Mouse (Mus musculus) midbrain, postnatal 0 days (tissue): ENCODE measurements around the gene Sox5. TPM values are rescaled to one million over a fixed set of nuclear protein-coding genes. Genes with fewer than 3 reads are reported as not detected.
A peak's percentile ranks its signal among the peaks of the same experiment; 100 is the strongest.

ENCODE experiments used
- ATAC-seq: fragments of 200-750 bp; cut with Nextera tagmentation; 2 replicates; pipeline ENCODE4 v1.8.0; 2017; ENCODE audit warnings: moderate number of reproducible peaks, mild to moderate bottlenecking, moderate TSS enrichment, moderate library complexity; ENCODE audit not compliant: low FRiP score
- DNase-seq: peaks from one replicate; pipeline ENCODE4 v3.0.0-alpha.2; 2015; ENCODE audit warnings: low spot score
- H3K27ac ChIP-seq: fragments of 300-500 bp; sonication (generic); 2 replicates; pipeline ENCODE4 v1.5.1; 2014; ENCODE audit warnings: low read depth, mild to moderate bottlenecking, low read length, mixed read lengths
- H3K27me3 ChIP-seq: fragments of 300-500 bp; sonication (generic); 2 replicates; pipeline ENCODE4 v1.6.1; 2014; ENCODE audit warnings: low read length, control low read depth, mixed read lengths; ENCODE audit not compliant: insufficient read depth
- H3K36me3 ChIP-seq: fragments of 300-500 bp; sonication (generic); 2 replicates; pipeline ENCODE4 v1.6.1; 2014; ENCODE audit warnings: low read length, control low read depth, mixed read lengths; ENCODE audit not compliant: insufficient read depth
- H3K4me1 ChIP-seq: fragments of 300-500 bp; sonication (generic); 2 replicates; pipeline ENCODE4 v1.6.1; 2014; ENCODE audit warnings: mild to moderate bottlenecking, control low read depth, antibody characterized with exemption, low read length, mixed read lengths; ENCODE audit not compliant: insufficient read depth
- H3K4me2 ChIP-seq: fragments of 300-500 bp; sonication (generic); 2 replicates; pipeline ENCODE4 v1.6.1; 2014; ENCODE audit warnings: low read depth, mild to moderate bottlenecking, low read length, mixed read lengths; ENCODE audit not compliant: poor library complexity, severe bottlenecking
- H3K4me3 ChIP-seq: fragments of 300-500 bp; sonication (generic); 2 replicates; pipeline ENCODE4 v1.5.1; 2014; ENCODE audit warnings: low read depth, mild to moderate bottlenecking, low read length, moderate library complexity
- H3K9ac ChIP-seq: fragments of 300-500 bp; sonication (generic); replicated peaks from 2 replicates; pipeline ENCODE4 v1.6.1; 2014; ENCODE audit warnings: mild to moderate bottlenecking, low read length, moderate library complexity, mixed read lengths; ENCODE audit not compliant: poor library complexity, severe bottlenecking
- H3K9me3 ChIP-seq: fragments of 300-500 bp; sonication (generic); 2 replicates; pipeline ENCODE4 v1.6.1; 2016; ENCODE audit warnings: low read length, control low read depth
- CTCF ChIP-seq: IDR thresholded peaks from 2 replicates; pipeline ENCODE4 v1.5.1; 2016; ENCODE audit warnings: antibody characterized with exemption, mild to moderate bottlenecking
- WGBS: fragments of 180-500 bp; shearing (Covaris S2); extraction: QIAGEN DNeasy Blood & Tissue Kit; methylation state at CpG from one replicate; pipeline ENCODE4 v1.1.7; 2014; 5-methylcytosine and 5-hydroxymethylcytosine counted together
- polyA plus RNA-seq: library from polyadenylated mRNA; unstranded; fragments of >200 nt; fragmentation: Nextera tagmentation; extraction: Ambion mirVana; gene quantifications from 2 replicates; pipeline ENCODE4 v1.2.1, GENCODE M21; 2015
- total RNA-seq: library from RNA; depleted of rRNA; stranded (reverse); fragments of >200 nt; gene quantifications from 2 replicates; pipeline ENCODE4 v1.2.3, GENCODE M21; 2014

The Sox5 gene
- total and polyA plus RNA-seq, 2 experiments from 2014 or later, result 11.3 to 25.0 TPM

DNA sequence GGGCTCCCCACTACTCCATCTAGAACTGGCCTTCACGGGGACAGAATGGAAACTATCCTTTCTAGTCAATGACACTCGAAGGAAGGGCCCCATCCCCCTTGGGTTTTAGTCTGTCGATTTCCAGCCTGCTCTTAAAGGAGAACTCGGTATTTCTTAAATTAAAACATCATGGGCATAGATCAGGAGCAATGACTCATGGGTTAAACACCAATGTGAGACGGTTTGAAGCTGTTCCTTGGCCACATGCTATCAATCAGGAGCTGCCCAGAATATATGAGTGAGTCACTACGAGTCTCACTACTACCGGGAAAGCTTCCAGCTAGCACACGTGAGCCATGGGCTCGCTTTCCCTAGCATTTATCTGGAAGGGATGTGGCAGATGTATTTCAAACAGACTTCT, 707.0 kb downstream of the Sox5 start:
- Histone ChIP-seq H3K9ac (no peak overlapping the region), H3K27ac (no peak overlapping the region), H3K4me3 (no peak overlapping the region), H3K4me2 (no peak overlapping the region), H3K4me1 (no peaks in the 10 kb centered on the region), H3K9me3 (no peaks in the 10 kb centered on the region), H3K27me3 (no peaks in the 10 kb centered on the region), H3K36me3 (no peaks in the 10 kb centered on the region)
- 61% methylated on average over 9 of the region's 9 CpGs for WGBS
- TF ChIP-seq CTCF, result no peak
- ATAC-seq (no peak), DNase-seq (peak; percentile 51)

DNA sequence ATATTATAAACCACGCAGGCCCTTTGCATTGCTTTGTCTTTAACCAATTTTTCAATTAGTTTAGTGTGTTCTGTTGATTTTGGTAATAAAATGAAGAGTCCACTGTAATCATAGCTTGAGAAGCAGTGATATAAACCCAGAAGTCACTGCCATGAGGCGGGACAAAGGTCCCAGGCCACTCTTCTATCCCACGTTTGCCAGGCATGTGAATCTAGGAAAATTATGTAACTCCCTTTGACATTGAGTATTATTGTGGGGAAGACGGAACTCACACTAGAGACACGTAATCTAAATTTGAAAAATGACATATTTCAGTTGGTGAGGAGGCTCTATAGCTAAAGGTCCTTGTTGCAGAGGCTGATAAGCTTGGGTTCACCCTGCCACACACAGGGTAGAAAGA, 711.3 kb downstream of the Sox5 start:
- WGBS, result 92% methylated on average over 5 of the region's 5 CpGs
- no peak overlapping the region for H3K27ac ChIP-seq
- H3K9ac ChIP-seq, result no peak overlapping the region
- DNase-seq, result no peak
- TF ChIP-seq CTCF, result no peak
- no peaks in the 10 kb centered on the region for H3K9me3 ChIP-seq
- H3K27me3 ChIP-seq, result no peaks in the 10 kb centered on the region
- H3K36me3 ChIP-seq, result no peaks in the 10 kb centered on the region
- ATAC-seq, result no peak
- H3K4me2 ChIP-seq, result no peak overlapping the region
- H3K4me1 ChIP-seq, result no peaks in the 10 kb centered on the region
- H3K4me3 ChIP-seq, result no peak overlapping the region

DNA sequence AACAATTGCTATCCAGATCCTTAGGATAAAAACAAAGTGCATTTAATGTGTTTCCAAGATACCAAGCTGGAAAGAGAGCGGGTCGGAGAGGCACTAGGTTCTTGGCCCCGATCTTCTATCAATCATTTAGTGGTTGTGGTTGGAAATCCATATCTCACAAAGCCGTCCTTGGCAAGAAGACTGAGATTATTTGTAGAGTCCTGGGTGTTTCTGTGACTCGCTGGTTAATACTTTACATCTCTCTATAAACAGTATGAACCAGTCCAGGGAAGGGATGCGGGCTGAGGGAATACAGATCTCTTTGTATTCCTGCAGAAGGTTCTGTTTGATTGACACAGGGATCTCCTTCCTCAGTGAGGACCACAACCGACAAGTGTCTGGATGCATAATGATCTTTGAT, 714.3 kb downstream of the Sox5 start:
- no peak for ATAC-seq

DNA sequence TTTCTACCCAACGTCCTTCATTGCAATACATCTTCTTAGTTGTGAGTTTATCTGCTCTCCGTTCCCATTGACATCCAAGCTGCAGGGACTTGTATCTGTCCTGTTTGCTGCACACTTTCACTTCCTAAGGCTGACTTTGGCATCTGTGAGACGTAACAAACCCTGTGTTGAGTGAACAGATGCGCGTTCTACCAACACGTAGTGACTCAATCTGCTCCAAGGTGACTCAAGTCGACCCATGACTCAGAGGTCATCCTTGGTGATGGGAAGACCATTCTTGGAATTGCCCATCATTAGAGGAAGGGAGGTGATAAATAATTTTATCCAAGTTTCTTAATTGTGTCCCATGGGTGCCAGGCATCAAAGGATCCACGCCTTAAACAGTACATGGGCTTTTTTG, 719.3 kb downstream of the Sox5 start:
- Histone ChIP-seq H3K27me3 (no peaks in the 10 kb centered on the region), H3K4me1 (no peaks in the 10 kb centered on the region), H3K9ac (no peak overlapping the region), H3K4me2 (no peak overlapping the region), H3K36me3 (no peaks in the 10 kb centered on the region), H3K27ac (no peak overlapping the region), H3K9me3 (no peaks in the 10 kb centered on the region), H3K4me3 (no peak overlapping the region)
- DNase-seq (no peak), ATAC-seq (no peak)
- WGBS, result 93% methylated on average over 8 of the region's 8 CpGs
- no peak for TF ChIP-seq CTCF

More for the DNA sequence above, 714.3 kb downstream of the Sox5 start:
- Histone ChIP-seq H3K4me3 (no peak overlapping the region), H3K9me3 (no peaks in the 10 kb centered on the region), H3K4me2 (no peak overlapping the region), H3K27ac (no peak overlapping the region), H3K9ac (no peak overlapping the region), H3K27me3 (no peaks in the 10 kb centered on the region), H3K36me3 (no peaks in the 10 kb centered on the region), H3K4me1 (no peaks in the 10 kb centered on the region)
- TF ChIP-seq CTCF, result no peak
- WGBS, result 86% methylated on average over 7 of the region's 7 CpGs
- DNase-seq, result no peak

- no peak for DNase-seq
- Histone ChIP-seq H3K4me1 (no peaks in the 10 kb centered on the region), H3K27ac (no peak overlapping the region), H3K9me3 (no peaks in the 10 kb centered on the region), H3K9ac (no peak overlapping the region), H3K36me3 (no peaks in the 10 kb centered on the region), H3K4me2 (no peak overlapping the region), H3K4me3 (no peak overlapping the region), H3K27me3 (no peaks in the 10 kb centered on the region)
- 96% methylated on average over 8 of the region's 8 CpGs for WGBS
- ATAC-seq, result no peak
- TF ChIP-seq CTCF, result no peak
Observed at GRCm38 (mm10) chr6:144061814-144062213, 720.0 kb downstream of the Sox5 start.

DNA sequence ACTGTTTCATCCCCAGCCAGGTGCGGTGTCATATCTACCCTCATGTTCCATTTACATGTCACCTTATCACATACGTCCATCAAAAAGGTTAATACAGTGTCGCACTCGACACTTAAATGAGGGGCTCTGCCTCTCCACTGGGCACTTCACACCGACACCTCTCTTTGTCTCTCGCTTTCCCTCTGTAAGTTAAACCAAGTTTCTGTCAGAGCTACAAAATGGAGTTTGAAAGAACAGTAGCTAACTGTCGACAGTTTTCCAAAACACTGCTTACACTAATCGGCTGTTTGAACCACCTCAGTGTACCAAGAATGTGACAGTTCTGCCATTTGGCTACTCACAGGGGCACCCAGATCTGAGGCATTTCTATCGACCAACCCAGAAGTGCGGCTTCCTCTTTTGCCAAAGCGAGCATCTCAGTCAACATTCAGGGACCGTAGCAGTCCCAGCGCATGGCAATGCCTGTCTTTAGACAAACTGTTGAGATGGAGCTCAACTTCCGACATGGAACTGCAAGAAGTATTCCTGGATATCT, 724.6 kb downstream of the Sox5 start:
- Histone ChIP-seq H3K27ac (peak overlapping the region; percentile 67), H3K9me3 (no peaks in the 10 kb centered on the region), H3K4me1 (no peaks in the 10 kb centered on the region), H3K27me3 (no peaks in the 10 kb centered on the region), H3K4me3 (no peak overlapping the region), H3K9ac (no peak overlapping the region), H3K36me3 (no peaks in the 10 kb centered on the region), H3K4me2 (no peak overlapping the region)
- WGBS, result 77% methylated on average over 14 of the region's 14 CpGs
- TF ChIP-seq CTCF, result no peak
- ATAC-seq (peak; percentile 70), DNase-seq (peak; percentile 50)
